ENCODE assay signal across 8 mouse cellular contexts in genomic region chr1:84153943-84154342, GRCm38 (mm10).
DNase-seq lines count a peak whose midpoint lies in the region; ATAC-seq and TF ChIP-seq lines count a peak whose summit lies in the region.

No protein-coding gene starts in this region.

- TF ChIP-seq POLR2A in lung, adult 2 months (IDR thresholded peaks at IDR 0.05; ENCODE audit: borderline replicate concordance, extremely low read depth, low read depth, low read length), result no peak
- no peak for TF ChIP-seq POLR2A in brain, embryonic 14.5 days (IDR thresholded peaks at IDR 0.05; ENCODE audit: borderline replicate concordance, extremely low read depth, insufficient read depth, insufficient read length, poor library complexity, severe bottlenecking)

- 61% methylated on average over 4 of the region's 4 CpGs for WGBS in forebrain, embryonic 12.5 days
- 63% methylated on average over 4 of the region's 4 CpGs for WGBS in forebrain, embryonic 10.5 days
- WGBS in lung, embryonic 14.5 days, result 57% methylated on average over 4 of the region's 4 CpGs
- WGBS in lung, adult 2 months, result 58% methylated on average over 4 of the region's 4 CpGs
- WGBS in hindbrain, postnatal 0 days, result 63% methylated on average over 4 of the region's 4 CpGs
- 60% methylated on average over 4 of the region's 4 CpGs for WGBS in stomach, postnatal 0 days

- DNase-seq in forebrain, embryonic 10.5 days (ENCODE audit: extremely low spot score, low spot score), result no peak
- peak; percentile 40 for DNase-seq in lung, embryonic 14.5 days
- DNase-seq in lung, adult 2 months, result no peak
- peak; percentile 60 for DNase-seq in brain, embryonic 14.5 days (ENCODE audit: low read depth)
- DNase-seq in hindbrain, postnatal 0 days (ENCODE audit: low spot score), result peak; percentile 48
- DNase-seq in stomach, postnatal 0 days (ENCODE audit: low spot score), result no peak
- no peak for DNase-seq in spleen, adult 12 weeks (ENCODE audit: low spot score)

- no peak overlapping the region for H3K9ac ChIP-seq in forebrain, embryonic 12.5 days
- no peak overlapping the region for H3K9ac ChIP-seq in lung, embryonic 14.5 days
- H3K9ac ChIP-seq in hindbrain, postnatal 0 days (replicated peaks; ENCODE audit: low read length), result no peak overlapping the region
- H3K9ac ChIP-seq in stomach, postnatal 0 days (ENCODE audit: low read length), result no peak overlapping the region

- TF ChIP-seq EP300 in stomach, postnatal 0 days (optimal IDR thresholded peaks at IDR 0.05), result no peak

- H3K36me3 ChIP-seq in forebrain, embryonic 12.5 days (replicated peaks), result no peaks in the 10 kb centered on the region
- H3K36me3 ChIP-seq in forebrain, embryonic 10.5 days (replicated peaks), result no peaks in the 10 kb centered on the region
- H3K36me3 ChIP-seq in lung, embryonic 14.5 days (ENCODE audit: insufficient read depth), result no peaks in the 10 kb centered on the region
- H3K36me3 ChIP-seq in hindbrain, postnatal 0 days (ENCODE audit: insufficient read depth, low read length), result no peaks in the 10 kb centered on the region
- no peaks in the 10 kb centered on the region for H3K36me3 ChIP-seq in stomach, postnatal 0 days (ENCODE audit: control insufficient read depth, insufficient read depth, low read length)

- H3K27ac ChIP-seq in forebrain, embryonic 12.5 days, result no peak overlapping the region
- no peak overlapping the region for H3K27ac ChIP-seq in forebrain, embryonic 10.5 days
- no peak overlapping the region for H3K27ac ChIP-seq in lung, embryonic 14.5 days (ENCODE audit: low read depth)
- no peak overlapping the region for H3K27ac ChIP-seq in hindbrain, postnatal 0 days
- no peak overlapping the region for H3K27ac ChIP-seq in stomach, postnatal 0 days (replicated peaks)

- no peaks in the 10 kb centered on the region for H3K27me3 ChIP-seq in forebrain, embryonic 12.5 days
- no peaks in the 10 kb centered on the region for H3K27me3 ChIP-seq in forebrain, embryonic 10.5 days (ENCODE audit: poor library complexity, severe bottlenecking)
- H3K27me3 ChIP-seq in lung, embryonic 14.5 days (ENCODE audit: insufficient read depth, low read length), result no peaks in the 10 kb centered on the region
- no peaks in the 10 kb centered on the region for H3K27me3 ChIP-seq in hindbrain, postnatal 0 days (ENCODE audit: insufficient read depth, low read length)
- no peaks in the 10 kb centered on the region for H3K27me3 ChIP-seq in stomach, postnatal 0 days (ENCODE audit: control insufficient read depth, insufficient read depth, low read length)

- H3K4me2 ChIP-seq in forebrain, embryonic 12.5 days, result no peak overlapping the region
- H3K4me2 ChIP-seq in lung, embryonic 14.5 days, result no peak overlapping the region
- no peak overlapping the region for H3K4me2 ChIP-seq in hindbrain, postnatal 0 days (ENCODE audit: low read depth, low read length)
- H3K4me2 ChIP-seq in stomach, postnatal 0 days (replicated peaks; ENCODE audit: low read depth), result no peak overlapping the region

- peak; percentile 50 for TF ChIP-seq CTCF in lung, embryonic 14.5 days (IDR thresholded peaks at IDR 0.05; ENCODE audit: low read depth)
- no peak for TF ChIP-seq CTCF in lung, adult 2 months (IDR thresholded peaks at IDR 0.05; ENCODE audit: insufficient read depth, low read length)
- peak; percentile 44; the same call in 1 of the 2 replicates for TF ChIP-seq CTCF in brain, embryonic 14.5 days (IDR thresholded peaks at IDR 0.05; ENCODE audit: borderline replicate concordance, extremely low read depth, insufficient read depth, insufficient read length)
- TF ChIP-seq CTCF in hindbrain, postnatal 0 days (IDR thresholded peaks at IDR 0.05; ENCODE audit: low read depth), result peak; percentile 60
- TF ChIP-seq CTCF in stomach, postnatal 0 days (IDR thresholded peaks at IDR 0.05; ENCODE audit: low read depth), result peak; percentile 68

- ATAC-seq in forebrain, embryonic 12.5 days (ENCODE audit: low FRiP score), result peak; percentile 42; the same call in 1 of the 2 replicates
- ATAC-seq in lung, embryonic 14.5 days (ENCODE audit: insufficient read depth), result no peak
- ATAC-seq in hindbrain, postnatal 0 days, result 0 out of 2 replicates have a peak, but pooled peaks have one; percentile 48
- ATAC-seq in stomach, postnatal 0 days (ENCODE audit: low FRiP score, low TSS enrichment), result no peak

- peaks cover 16% of the 10 kb centered on the region for H3K4me1 ChIP-seq in forebrain, embryonic 12.5 days
- H3K4me1 ChIP-seq in forebrain, embryonic 10.5 days, result peaks cover 7% of the 10 kb centered on the region
- no peaks in the 10 kb centered on the region for H3K4me1 ChIP-seq in lung, embryonic 14.5 days (ENCODE audit: insufficient read depth)
- H3K4me1 ChIP-seq in lung, adult 2 months (ENCODE audit: control insufficient read depth, insufficient read depth, low read length), result no peaks in the 10 kb centered on the region
- H3K4me1 ChIP-seq in hindbrain, postnatal 0 days (ENCODE audit: insufficient read depth, low read length), result no peaks in the 10 kb centered on the region
- H3K4me1 ChIP-seq in stomach, postnatal 0 days (replicated peaks; ENCODE audit: control insufficient read depth, insufficient read depth), result no peaks in the 10 kb centered on the region

- H3K9me3 ChIP-seq in forebrain, embryonic 12.5 days, result no peaks in the 10 kb centered on the region
- no peaks in the 10 kb centered on the region for H3K9me3 ChIP-seq in forebrain, embryonic 10.5 days
- H3K9me3 ChIP-seq in lung, embryonic 14.5 days (ENCODE audit: low read depth, low read length), result no peaks in the 10 kb centered on the region
- H3K9me3 ChIP-seq in hindbrain, postnatal 0 days (ENCODE audit: low read length), result no peaks in the 10 kb centered on the region
- no peaks in the 10 kb centered on the region for H3K9me3 ChIP-seq in stomach, postnatal 0 days (ENCODE audit: control insufficient read depth, low read length)

- H3K4me3 ChIP-seq in forebrain, embryonic 12.5 days (replicated peaks), result no peak overlapping the region
- no peak overlapping the region for H3K4me3 ChIP-seq in forebrain, embryonic 10.5 days
- no peak overlapping the region for H3K4me3 ChIP-seq in lung, embryonic 14.5 days (ENCODE audit: low read depth, low read length)
- H3K4me3 ChIP-seq in lung, adult 2 months (replicated peaks; ENCODE audit: extremely low read depth, low read depth, low read length), result no peak overlapping the region
- H3K4me3 ChIP-seq in hindbrain, postnatal 0 days (ENCODE audit: low read length), result no peak overlapping the region
- no peak overlapping the region for H3K4me3 ChIP-seq in stomach, postnatal 0 days (ENCODE audit: low read depth, low read length)

Comparison
In these comparisons a context has a peak if more than half of its experiments do, and no peak if none do; other contexts are left out.
1. DNase-seq: peak in lung, embryonic 14.5 days (single experiment), brain, embryonic 14.5 days (single experiment) and hindbrain, postnatal 0 days (single experiment); none in forebrain, embryonic 10.5 days (single experiment), lung, adult 2 months (single experiment), stomach, postnatal 0 days (single experiment) and spleen, adult 12 weeks (single experiment).
2. ATAC-seq: peak in forebrain, embryonic 12.5 days (single experiment) and hindbrain, postnatal 0 days (single experiment); none in lung, embryonic 14.5 days (single experiment) and stomach, postnatal 0 days (single experiment).